Mouse (Mus musculus) layer of hippocampus, adult 9-10 months (tissue): ENCODE results near the gene Mbd3.
A peak's percentile ranks its signal among the peaks of the same experiment; 100 is the strongest.

Source experiments
- DNase-seq: peaks from one replicate; pipeline ENCODE4 v3.0.0; 2022; ENCODE audit warnings: low spot score

Mbd3 gene

DNA sequence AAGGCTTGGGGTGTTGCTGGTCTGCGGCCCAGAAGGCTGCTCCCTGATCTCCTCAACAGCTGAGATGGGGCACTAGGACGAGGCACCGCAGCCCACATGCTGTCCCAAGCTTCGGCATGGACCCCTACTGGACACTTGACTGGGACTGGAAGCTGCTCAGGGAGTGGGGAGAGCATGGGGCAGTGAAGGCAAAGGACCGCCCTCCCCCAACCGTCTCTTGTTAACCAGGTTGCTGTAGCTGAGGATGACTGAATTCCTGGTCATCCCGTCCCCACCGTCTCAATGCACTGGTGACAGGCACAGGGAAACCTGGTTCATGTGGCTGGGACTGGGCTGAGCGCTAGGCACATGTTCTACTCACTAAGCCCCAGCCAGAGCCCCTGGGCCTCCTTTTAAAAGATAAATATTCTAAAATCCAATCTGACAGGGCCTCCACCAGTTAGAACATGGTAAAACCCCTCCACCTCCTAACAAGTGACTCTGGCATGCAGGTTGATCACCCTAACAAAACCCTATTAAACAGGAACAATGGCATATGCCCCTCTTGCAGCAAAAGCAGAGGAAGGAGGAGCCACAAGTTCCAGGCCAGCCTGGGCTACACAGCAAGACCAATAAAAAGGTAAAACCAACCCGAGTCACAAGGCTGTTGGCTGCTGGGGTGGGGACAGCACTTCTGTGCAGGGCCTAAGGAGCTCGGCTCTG lies 2.4 kb downstream of the Mbd3 start:
- no peak for DNase-seq

DNA sequence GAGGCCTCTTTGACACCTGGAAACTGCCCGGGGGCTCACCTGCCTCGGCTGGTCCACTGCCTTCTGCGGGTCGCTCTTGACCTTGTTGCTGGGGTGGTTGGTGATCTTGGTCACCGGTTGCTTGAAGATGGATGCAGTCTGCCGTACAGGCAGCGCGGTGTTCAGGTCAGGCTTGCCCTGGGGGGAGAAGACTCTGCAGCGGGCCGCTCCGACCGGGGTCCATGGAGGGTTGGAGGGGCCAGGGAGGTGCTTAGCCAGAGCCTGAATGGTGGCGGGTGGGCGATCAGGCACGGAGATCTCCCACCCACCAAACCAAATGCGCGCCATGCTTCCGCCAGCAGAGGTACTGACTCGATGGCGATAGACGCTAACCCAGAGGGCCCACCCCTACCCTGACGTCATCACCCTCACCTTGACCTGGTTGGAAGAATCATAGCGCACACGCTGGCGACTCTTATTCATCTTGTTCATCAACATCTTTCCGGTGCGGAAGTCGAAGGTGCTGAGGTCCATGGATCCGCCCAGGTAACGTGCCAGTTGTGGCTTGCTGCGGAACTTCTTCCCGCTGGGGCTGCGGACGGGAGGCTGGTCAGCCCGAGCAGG lies 4.2 kb downstream of the Mbd3 start:
- DNase-seq, result no peak

DNA sequence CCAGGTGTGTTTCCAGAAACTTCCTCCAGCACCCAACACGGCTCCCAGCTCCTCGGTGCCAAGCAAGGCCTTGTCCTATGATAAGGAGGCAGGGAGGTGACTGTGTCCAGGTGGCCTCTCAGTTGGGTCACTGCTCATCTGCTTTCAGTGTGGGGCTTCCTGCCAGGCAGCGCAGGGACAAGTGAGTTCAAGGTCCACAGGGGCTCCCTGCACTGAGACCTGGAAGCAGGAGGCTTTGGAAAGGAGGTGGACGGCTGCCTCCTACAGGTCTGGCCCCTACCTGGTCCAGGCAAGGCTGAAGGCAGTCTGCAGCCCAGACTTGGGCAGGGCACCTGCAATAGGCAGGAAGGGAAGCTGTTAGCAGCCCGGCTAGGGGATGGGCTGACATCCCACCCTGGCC lies 6.7 kb downstream of the Mbd3 start:
- no peak for DNase-seq

DNA sequence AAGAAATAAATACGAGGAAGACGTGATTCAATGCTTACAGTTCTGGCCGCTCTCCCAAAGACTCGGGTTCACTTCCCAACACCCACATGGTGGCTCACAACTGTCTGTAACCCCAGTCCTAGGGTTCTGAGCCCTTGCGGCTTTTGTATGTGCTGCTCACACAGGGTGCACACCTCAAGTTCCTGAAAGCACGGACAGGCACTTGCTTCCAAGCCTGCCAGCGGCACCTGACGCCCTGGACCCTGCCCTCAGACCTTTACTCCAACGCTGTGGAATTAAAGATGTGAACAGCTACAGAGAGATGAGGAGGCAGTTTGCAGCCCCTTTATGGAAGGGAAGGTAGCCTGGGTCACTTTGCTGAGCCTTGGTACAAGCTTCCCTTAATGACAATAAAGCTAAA lies 8.7 kb downstream of the Mbd3 start:
- DNase-seq, result no peak

DNA sequence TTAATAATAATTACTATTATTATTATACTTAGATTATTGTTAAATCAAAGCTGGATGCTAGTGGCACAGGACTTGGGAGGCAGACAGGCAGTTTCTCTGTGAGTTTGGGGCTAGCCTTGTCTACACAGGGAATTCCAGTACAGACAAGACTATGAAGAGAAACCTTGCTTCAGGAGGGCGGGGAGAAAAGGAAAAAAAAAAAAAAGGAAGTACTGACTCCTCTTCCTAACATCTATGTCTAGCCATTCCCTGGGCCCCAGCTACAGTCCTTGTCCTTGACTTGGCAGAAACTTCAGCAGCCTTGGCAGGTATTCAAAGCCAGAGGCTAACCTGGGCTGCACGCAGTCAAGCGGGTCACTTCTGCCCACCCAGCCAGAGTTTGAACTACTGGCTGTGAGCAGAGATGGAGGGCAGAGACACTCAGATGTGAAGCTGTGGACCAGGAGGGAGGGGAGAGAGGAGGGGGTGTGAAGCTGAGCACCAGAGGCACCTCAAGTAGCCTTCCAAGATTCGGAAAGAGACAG lies 10.1 kb downstream of the Mbd3 start:
- no peak for DNase-seq

DNA sequence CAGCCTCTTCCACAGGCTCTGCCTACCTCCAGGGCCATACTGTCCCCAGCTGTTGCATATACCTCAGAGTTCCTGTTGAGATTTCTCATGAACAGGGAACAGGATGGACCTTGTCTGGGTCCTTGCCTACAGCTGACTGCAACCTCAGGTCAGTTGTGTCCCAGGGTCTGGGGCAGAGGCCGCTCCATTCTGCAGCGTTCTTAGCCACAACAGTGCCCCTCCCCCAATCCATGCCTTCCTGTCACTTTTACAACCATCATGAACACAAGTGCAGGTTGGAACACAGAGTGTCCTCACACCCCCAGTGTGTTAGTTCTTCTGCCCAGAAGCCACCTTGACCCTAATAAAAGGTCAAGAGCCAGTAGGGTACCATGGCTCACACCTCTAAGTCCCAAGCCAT lies 10.6 kb downstream of the Mbd3 start:
- no peak for DNase-seq

DNA sequence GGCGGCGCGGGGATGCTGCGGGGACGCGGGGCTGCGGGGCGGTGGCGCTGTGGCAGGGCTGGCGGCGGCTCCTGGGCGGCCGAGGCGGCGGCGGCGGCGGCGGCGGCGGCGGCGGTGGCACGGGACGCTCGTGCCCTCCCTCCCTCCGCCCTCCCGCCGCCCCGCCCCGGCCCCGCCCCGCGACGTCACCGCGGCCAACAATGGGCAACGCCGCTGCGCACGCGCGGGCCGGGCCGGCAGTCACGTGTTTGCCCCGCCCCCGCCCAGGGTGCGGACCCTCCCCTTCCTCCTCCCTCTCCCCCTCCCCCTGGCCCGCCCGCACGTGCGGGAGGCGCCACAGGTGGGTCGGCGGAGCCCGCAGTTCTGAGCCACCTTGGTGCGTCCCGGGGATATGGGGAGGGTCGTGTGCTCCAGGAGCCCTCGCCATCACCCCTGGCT lies 11.8 kb downstream of the Mbd3 start, which contains the start of gene Mex3d:
TSS of gene Mex3d (minus strand) at position 138 of the 438 bp plus-strand sequence.
- no peak for DNase-seq

DNA sequence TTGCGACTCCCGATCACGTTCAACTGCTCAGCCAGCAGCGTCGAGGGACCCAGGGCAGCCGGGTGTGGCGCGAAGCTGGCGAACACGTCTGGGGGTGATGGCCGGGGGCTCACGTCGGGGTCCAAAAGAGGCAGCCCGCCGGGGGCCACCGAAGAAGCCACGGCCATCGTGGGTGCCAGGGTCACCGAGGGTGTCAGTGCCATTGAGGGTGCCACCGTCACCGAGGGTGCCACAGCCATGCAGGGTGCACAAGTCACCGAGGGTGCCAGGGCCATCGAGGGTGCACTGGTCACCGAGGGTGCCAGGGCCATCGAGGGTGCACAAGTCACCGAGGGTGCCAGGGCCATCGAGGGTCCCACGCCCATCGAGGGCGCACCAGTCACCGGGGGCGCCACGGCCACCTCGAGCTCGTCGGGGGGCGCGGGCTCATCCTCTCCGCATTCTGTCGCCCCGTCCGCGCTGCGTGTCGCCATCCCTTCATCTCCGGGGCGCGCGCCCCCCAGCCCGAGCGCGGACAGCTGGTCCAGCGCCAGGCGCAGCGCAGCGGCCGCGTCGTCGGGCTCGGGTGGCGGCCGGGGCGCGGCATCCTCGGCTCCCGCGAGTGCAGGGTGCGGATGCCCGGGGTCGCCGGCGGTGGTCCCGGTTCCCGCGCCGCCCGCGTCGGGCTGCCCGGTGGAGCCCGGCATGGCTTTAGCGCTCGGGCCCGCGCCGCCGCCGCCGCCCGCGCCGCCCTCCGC lies 12.4 kb downstream of the Mbd3 start:
- DNase-seq, result no peak

DNA sequence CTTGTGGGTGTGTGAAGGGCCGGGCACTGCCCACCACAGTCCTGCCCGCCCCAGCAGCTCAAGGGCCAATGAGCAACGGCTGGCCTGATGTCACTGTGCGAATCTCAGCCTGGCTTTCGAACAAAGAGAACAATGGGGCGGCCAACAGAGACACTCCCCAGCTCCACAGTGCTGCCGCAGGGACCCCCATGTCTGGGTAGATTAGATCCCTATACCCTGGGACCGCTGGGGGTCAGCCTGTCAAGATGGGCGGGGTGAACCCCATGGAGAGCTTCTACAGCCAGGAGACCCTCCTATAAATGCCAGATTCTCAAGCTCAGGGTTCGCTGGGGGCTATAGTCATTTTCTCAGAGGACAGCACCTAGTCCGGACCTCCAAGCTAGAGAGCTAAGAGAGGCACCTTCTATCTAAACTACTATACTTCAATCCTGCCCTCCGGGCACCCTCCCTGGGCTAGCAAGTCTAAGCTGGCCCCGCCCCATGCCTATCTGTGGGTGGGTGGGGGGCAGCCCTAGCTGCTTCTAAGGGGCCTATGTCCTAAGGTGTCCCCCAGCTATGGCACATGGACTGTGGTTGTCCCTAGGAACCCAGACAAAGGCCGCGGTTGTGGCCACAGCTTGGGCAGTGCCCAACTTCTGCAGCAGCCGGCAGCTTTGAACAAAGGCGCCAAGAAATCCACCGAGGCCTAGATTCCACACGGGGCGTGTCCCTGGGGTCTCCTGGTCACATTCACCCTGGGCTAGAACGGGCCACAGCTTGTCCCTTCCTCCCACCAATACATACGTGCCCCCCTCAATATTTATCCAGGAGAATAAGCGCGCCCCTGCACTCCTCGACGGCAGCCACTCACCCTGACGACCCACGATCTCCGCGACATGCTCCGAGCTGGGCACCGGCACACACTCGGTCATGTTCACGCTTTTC lies 13.3 kb downstream of the Mbd3 start:
- DNase-seq, result no peak

DNA sequence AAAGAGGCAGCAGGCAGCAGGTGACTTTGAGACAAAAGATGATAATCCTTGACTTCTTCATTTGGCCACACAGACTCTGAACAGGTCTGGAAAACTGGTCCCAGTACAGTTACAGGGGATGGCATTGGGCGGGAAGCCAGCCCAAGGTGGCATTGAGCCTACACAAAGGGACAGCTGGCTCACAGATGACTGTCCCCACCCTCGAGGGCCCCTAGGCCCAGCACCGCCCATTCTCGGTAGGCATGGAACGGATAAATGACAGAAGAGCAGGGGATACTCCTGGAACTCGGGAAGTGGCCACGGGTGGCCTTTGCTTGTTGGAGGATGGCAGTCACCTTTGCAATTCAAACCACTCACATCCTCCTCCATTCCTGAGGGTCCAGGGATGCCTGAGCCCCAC lies 14.0 kb downstream of the Mbd3 start:
- no peak for DNase-seq

DNA sequence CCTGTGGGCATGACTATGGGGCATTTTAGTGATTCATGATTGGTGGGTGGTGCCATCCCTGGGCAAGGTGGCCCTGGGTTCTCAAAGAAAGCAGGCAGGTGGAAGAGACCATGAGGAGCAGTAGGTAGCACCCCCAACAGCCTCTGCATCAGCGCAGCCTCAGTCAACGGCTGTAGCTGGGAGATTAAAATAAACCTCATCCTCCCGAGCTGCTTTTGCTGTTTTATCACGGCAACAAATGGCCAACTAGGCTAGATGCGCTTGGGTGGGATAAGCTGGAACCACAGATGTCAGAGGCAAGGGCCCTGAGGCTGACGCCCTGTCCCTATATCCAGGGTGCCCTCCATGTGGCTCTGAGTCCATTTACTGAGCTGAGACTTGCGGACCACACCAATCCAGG lies 14.6 kb downstream of the Mbd3 start:
- no peak for DNase-seq

DNA sequence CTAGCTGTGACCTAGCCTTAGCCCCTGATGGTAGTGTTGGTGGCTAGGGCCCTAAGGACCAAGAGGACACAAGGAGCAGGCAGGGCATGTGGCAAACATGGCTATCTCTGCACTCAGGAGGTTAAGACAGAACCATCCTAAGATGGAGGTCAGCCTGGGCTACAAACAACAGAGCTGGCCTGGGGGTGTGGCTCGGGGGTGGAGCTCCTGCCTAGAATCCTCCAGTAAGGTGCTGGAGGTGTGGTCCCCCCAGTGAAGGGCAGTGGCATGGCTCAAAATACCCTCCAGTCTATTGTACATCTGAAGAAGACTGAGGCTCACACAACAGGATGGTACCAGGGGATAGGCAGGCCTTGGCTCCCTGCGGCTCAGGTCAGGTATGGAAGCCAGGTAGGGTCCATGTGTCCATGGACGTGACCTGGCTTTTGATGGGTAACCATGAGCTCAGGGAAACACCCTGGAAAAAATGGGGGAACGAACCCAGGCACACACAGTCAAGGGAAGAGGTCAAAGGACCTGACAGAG lies 15.2 kb downstream of the Mbd3 start:
- DNase-seq, result no peak

DNA sequence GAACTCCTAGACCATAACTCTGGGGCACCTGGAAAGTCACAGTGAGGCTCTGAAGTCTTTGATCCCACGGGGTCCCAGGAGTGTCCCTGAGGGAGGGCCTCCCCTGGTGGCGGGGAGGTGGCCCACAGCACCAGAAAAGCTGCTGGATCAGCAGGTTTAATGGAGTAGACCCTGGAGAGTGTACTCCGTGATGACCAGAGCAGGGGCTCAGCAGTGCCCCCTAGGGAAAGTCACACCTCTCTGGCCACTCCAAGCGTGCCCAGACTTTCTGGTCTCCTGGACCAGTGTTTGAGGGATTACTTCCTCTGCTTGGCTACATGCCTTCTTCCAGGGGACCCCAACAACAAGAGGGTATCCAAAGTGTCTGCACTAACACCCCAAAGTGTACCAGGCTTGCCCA lies 15.9 kb downstream of the Mbd3 start:
- DNase-seq, result no peak

DNA sequence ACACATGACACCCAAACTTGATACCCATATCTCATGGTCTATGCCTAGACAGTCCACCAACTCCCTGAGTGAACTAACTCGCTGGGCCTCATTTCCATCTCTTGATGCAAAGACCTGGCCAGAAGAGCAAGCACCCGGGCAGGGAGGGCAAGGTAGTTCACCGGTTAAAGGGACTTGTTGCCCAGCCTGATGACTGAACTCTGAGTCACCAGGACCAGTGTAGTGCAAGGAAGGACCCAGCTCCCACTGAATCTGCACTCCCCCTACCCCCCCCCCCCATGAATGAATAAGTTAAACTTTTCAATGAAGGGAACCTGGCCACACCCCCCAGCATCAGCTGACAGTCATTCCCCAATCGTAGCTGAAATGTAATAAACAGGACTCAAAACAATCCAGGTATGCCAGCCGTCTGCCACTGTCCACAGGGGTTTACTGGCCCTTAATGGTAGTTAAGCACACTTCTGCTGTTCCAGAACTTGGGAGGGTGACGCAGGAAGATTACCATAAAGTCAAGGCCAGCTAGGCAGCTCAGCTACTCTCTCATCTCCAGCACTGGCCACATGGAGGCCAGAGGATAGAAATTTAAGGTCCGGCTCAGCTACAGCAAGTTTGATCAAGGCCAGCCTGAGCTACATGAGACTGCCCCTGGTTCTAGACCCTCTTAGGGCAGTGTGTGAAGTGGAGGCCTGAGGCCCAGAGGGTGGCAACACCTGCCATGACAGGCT lies 16.5 kb downstream of the Mbd3 start:
- DNase-seq, result no peak

DNA sequence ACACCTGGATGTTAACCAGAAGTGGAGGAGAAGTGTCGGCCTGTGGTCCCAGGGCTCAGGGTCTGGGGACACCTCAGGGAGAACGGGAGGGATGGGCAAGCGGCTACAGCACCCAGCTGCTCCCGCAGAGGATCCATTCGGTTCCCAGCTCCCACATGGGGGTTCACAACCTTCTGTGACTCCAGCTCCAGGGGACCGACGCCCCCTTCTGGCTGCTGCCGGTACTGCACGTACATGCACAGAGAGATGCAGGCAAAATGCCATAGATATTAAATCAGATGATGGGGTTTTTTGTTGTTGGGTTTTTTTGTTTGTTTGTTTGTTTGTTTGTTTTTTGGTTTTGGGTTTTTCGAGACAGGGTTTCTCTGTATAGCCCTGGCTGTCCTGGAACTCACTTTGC lies 21.6 kb downstream of the Mbd3 start:
- DNase-seq, result no peak

DNA sequence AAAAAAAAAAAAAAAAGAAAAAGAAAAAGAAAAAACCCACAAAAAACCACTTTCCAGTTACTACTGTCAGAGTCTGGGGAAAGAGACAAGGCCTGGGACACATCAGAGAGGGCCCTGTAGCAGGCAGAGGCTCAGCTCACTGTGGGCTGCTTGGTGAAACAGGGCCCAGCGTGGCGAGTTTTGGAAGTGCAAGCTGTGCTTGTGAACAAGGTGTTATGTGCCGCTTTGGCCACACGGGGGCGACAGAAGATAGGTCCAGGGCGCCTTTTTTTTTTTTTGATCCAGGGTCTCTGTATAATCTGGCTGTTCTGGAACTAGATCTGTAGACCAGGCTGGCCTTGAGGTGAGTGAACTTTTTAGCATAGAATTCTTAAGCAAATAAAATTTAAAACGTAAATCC lies 23.2 kb downstream of the Mbd3 start:
- DNase-seq, result peak; percentile 89

DNA sequence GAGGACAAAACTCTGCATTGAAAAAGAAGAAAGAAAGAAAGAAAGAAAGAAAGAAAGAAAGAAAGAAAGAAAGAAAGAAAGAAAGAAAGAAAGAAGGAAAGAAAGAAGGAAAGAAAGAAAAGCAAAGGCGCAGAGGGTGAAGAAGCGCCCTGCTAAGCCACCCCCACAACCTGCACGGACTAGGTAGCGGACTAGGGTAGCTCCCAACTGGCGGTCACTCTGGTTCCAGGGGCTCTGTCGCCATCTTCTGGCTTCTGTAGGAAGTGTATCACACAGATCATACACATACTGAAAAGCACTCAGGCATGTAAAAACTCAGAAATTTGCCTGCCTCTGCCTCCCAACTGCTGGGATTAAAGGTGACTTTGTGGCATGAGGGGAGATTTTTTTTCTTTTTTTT lies 25.3 kb downstream of the Mbd3 start:
- DNase-seq, result no peak

DNA sequence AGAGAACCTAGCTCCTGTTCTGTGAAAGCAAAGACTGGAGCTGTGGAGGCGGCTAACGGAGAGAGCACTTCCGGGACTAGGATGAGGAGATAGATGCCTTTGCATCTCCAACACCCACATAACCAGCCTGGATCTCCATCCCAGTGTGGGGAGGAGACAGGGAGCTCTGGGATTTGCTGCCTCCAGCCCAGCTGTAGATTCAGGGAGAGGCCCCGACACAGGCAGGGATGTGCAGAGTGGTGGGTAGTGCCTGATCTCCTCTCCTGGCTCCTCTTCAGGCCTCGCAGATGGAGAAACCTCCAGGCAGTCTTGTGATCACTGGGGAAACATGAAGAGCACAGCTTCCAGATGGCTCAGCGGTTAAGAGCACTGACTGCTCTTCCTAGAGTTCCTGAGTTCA lies 26.6 kb downstream of the Mbd3 start:
- DNase-seq, result no peak

DNA sequence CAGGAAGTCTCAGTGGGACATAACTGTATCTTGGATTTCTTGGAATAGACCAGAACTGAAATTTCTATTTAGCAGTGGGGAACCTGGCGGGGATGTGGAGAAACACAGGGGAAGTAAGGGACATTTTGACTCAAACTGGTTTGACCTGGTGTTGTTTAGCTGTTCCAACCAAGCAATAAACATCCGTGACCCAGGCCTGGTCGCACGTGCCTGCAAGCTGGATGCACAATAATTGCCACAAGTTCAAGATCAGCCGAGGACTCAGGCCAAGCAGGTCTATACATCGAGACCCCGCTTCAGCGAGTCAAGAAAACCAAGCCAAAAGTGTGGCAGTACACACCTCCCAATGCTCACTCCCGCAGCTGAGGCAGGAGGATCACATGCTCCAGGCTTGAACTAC lies 27.4 kb downstream of the Mbd3 start:
- DNase-seq, result no peak

DNA sequence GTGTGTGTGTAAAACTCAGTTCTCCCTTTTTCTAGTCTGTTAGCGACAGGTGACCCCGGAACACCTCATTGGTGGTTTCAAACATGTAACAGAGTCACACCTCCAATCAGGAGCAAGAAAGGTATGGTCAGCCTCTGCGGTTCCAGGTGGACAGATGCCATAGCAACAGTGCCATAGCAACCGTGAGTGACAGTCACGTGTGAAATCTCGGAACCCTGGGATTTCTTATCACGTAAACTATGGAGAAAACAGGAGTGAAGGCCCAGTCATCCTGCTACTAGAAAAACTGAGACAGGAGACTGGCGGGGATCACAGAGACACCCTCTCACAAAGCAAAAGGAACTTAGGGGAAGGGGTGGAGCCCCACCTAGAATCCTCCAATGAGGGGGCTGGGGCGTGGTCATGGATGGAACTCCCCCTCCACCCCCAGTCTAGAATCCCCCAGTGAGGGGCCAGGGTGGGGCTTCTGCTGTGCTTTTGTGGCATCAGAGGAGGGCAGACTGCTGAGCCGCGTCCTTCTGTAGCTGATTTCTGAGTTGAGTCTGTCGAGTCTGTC lies 27.9 kb downstream of the Mbd3 start:
- DNase-seq, result no peak
